Comparison of ENCODE assay signal across 9 mouse cellular contexts in the genomic region with DNA sequence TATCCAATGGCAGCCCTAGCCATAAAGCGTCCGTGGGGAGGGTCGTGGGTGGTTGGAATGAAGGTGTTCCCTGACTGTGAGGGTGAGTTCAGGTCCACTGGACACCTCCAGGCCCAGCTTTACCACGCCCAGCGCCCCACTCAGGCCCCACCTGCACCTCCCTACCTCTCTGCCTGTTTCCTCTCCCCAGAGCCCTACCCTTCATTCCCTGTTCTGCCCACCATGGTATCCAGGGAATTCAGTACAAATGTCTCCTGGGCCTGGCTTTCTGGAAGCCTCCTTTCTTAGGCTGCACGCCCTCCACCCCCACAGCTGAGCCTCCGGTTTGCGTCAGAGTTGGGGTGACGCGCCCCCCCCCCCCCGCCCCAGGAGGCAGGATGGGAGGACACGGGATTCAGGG. TPM values are rescaled to one million over a fixed set of nuclear protein-coding genes. Genes with fewer than 3 reads are reported as not detected.
DNase-seq lines count a peak whose midpoint lies in the region; ATAC-seq lines count a peak whose summit lies in the region.
"Had no signal": no experiment of that assay in that cellular context is flagged by ENCODE, and none has a peak within 500 bp of the region (broad histone marks: within the 10 kb centered on the region; RNA-seq: fewer than 3 reads in every experiment).

No protein-coding gene starts in this region.

- no peak for DNase-seq in kidney, adult 18-20 months
- no peak for DNase-seq in embryonic facial prominence, embryonic 10.5 days (ENCODE audit: low spot score)
- DNase-seq in spleen, adult 18-20 months, result no peak
- no peak for DNase-seq in spleen, adult 12 weeks (ENCODE audit: low spot score)
- no peak for DNase-seq in ovary, adult 18-20 months (ENCODE audit: low spot score)
- DNase-seq: lung, adult 2 months had no signal

- ATAC-seq in kidney, embryonic 14.5 days (ENCODE audit: low FRiP score, low TSS enrichment), result no peak
- ATAC-seq in hindbrain, embryonic 16.5 days, result peak; percentile 29
- peak; percentile 13 for ATAC-seq in midbrain, embryonic 16.5 days

- peaks cover 25% of the 10 kb centered on the region; the same call in 1 of the 2 replicates for H3K4me1 ChIP-seq in kidney, embryonic 14.5 days (ENCODE audit: control insufficient read depth, insufficient read depth, low read length)
- peaks cover 63% of the 10 kb centered on the region for H3K4me1 ChIP-seq in embryonic facial prominence, embryonic 10.5 days
- H3K4me1 ChIP-seq in hindbrain, embryonic 16.5 days (ENCODE audit: control insufficient read depth, insufficient read depth, low read depth, low read length), result peaks cover 36% of the 10 kb centered on the region
- peaks cover 43% of the 10 kb centered on the region for H3K4me1 ChIP-seq in midbrain, embryonic 16.5 days (ENCODE audit: control insufficient read depth, insufficient read depth, low read length)

- H3K27me3 ChIP-seq in kidney, embryonic 14.5 days (ENCODE audit: control insufficient read depth, insufficient read depth, low read length), result peaks cover 34% of the 10 kb centered on the region
- H3K27me3 ChIP-seq in embryonic facial prominence, embryonic 10.5 days (replicated peaks; ENCODE audit: low read depth, poor library complexity, severe bottlenecking), result peaks cover 74% of the 10 kb centered on the region
- no peaks in the 10 kb centered on the region for H3K27me3 ChIP-seq in hindbrain, embryonic 16.5 days (replicated peaks; ENCODE audit: control insufficient read depth, insufficient read depth, low read length)
- H3K27me3 ChIP-seq in midbrain, embryonic 16.5 days (ENCODE audit: control insufficient read depth, insufficient read depth, low read depth, low read length), result no peaks in the 10 kb centered on the region

- H3K4me3 ChIP-seq in kidney, embryonic 14.5 days (ENCODE audit: low read length), result peak overlapping the region; percentile 43
- H3K4me3 ChIP-seq in embryonic facial prominence, embryonic 10.5 days, result peak overlapping the region; percentile 65
- H3K4me3 ChIP-seq in hindbrain, embryonic 16.5 days (ENCODE audit: low read length), result peak overlapping the region; percentile 92
- H3K4me3 ChIP-seq in midbrain, embryonic 16.5 days (ENCODE audit: low read depth, low read length), result peak overlapping the region; percentile 90

- H3K36me3 ChIP-seq in kidney, embryonic 14.5 days (ENCODE audit: control insufficient read depth, insufficient read depth, low read length), result no peaks in the 10 kb centered on the region
- H3K36me3 ChIP-seq in embryonic facial prominence, embryonic 10.5 days (replicated peaks), result no peaks in the 10 kb centered on the region
- H3K36me3 ChIP-seq in hindbrain, embryonic 16.5 days (ENCODE audit: control insufficient read depth, insufficient read depth, low read length), result no peaks in the 10 kb centered on the region
- H3K36me3 ChIP-seq in midbrain, embryonic 16.5 days (ENCODE audit: control insufficient read depth, insufficient read depth, low read length), result no peaks in the 10 kb centered on the region

- WGBS in kidney, embryonic 14.5 days, result 6% methylated on average over 11 of the region's 12 CpGs
- WGBS in embryonic facial prominence, embryonic 10.5 days, result 9% methylated on average over 12 of the region's 12 CpGs
- 7% methylated on average over 12 of the region's 12 CpGs for WGBS in hindbrain, embryonic 16.5 days
- 9% methylated on average over 12 of the region's 12 CpGs for WGBS in midbrain, embryonic 16.5 days

- no peak overlapping the region for H3K9ac ChIP-seq in kidney, embryonic 14.5 days (ENCODE audit: low read depth, low read length)
- H3K9ac ChIP-seq in hindbrain, embryonic 16.5 days (ENCODE audit: low read depth, low read length), result peak overlapping the region; percentile 84
- H3K9ac ChIP-seq in midbrain, embryonic 16.5 days (ENCODE audit: low read depth, low read length), result peak overlapping the region; percentile 85

- peak overlapping the region; percentile 90 for H3K4me2 ChIP-seq in kidney, embryonic 14.5 days (replicated peaks; ENCODE audit: low read depth, low read length)
- peak overlapping the region; percentile 81 for H3K4me2 ChIP-seq in hindbrain, embryonic 16.5 days (ENCODE audit: low read length)
- H3K4me2 ChIP-seq in midbrain, embryonic 16.5 days (ENCODE audit: low read length), result peak overlapping the region; percentile 73

- H3K27ac ChIP-seq in kidney, embryonic 14.5 days (ENCODE audit: low read depth, low read length), result no peak overlapping the region
- peak overlapping the region; percentile 69 for H3K27ac ChIP-seq in embryonic facial prominence, embryonic 10.5 days (replicated peaks)
- H3K27ac ChIP-seq in hindbrain, embryonic 16.5 days (ENCODE audit: low read depth, low read length), result peak overlapping the region; percentile 94
- H3K27ac ChIP-seq in midbrain, embryonic 16.5 days (ENCODE audit: low read length), result peak overlapping the region; percentile 94

- H3K9me3 ChIP-seq in kidney, embryonic 14.5 days (ENCODE audit: control insufficient read depth, low read length), result no peaks in the 10 kb centered on the region
- H3K9me3 ChIP-seq in embryonic facial prominence, embryonic 10.5 days, result no peaks in the 10 kb centered on the region
- no peaks in the 10 kb centered on the region for H3K9me3 ChIP-seq in hindbrain, embryonic 16.5 days (ENCODE audit: control insufficient read depth, low read length)
- no peaks in the 10 kb centered on the region for H3K9me3 ChIP-seq in midbrain, embryonic 16.5 days (replicated peaks; ENCODE audit: control insufficient read depth, low read length, poor library complexity, severe bottlenecking)

RNA-seq across cellular contexts. Expression of gene Unc13a, which starts 1.4 kb away (rescaled TPM):
- 0.50 and 0.53 TPM in 2 replicates for polyA plus RNA-seq in kidney, embryonic 14.5 days (2014; fragmentation: Nextera tagmentation; extraction: Ambion mirVana)
- polyA plus RNA-seq in embryonic facial prominence, embryonic 10.5 days (2016; fragmentation: Nextera tagmentation; extraction: Ambion mirVana), result 2.2 TPM in 2 replicates
- 22.4 and 23.1 TPM in 2 replicates for polyA plus RNA-seq in hindbrain, embryonic 16.5 days (2015; fragmentation: Nextera tagmentation; extraction: Ambion mirVana)
- 23.5 and 29.0 TPM in 2 replicates for polyA plus RNA-seq in midbrain, embryonic 16.5 days (2015; fragmentation: Nextera tagmentation; extraction: Ambion mirVana)

RNA-seq across cellular contexts. Expression of gene Jak3, which starts 5.9 kb away (rescaled TPM):
- 3.0 and 5.2 TPM in 2 replicates for polyA plus RNA-seq in kidney, embryonic 14.5 days (2014; fragmentation: Nextera tagmentation; extraction: Ambion mirVana)
- polyA plus RNA-seq in embryonic facial prominence, embryonic 10.5 days (2016; fragmentation: Nextera tagmentation; extraction: Ambion mirVana), result 3.6 and 4.0 TPM in 2 replicates
- 7.3 and 8.1 TPM in 2 replicates for polyA plus RNA-seq in hindbrain, embryonic 16.5 days (2015; fragmentation: Nextera tagmentation; extraction: Ambion mirVana)
- polyA plus RNA-seq in midbrain, embryonic 16.5 days (2015; fragmentation: Nextera tagmentation; extraction: Ambion mirVana), result 4.7 and 5.4 TPM in 2 replicates

RNA-seq across cellular contexts. Expression of gene Insl3, which starts 18.8 kb away (rescaled TPM):
- 1.2 TPM in 1 of 2 replicates, not detected in the other for polyA plus RNA-seq in kidney, embryonic 14.5 days (2014; fragmentation: Nextera tagmentation; extraction: Ambion mirVana)
- 0.55 TPM in 1 of 2 replicates, not detected in the other for polyA plus RNA-seq in embryonic facial prominence, embryonic 10.5 days (2016; fragmentation: Nextera tagmentation; extraction: Ambion mirVana)
- polyA plus RNA-seq in hindbrain, embryonic 16.5 days (2015; fragmentation: Nextera tagmentation; extraction: Ambion mirVana), result 1.2 and 1.5 TPM in 2 replicates
- 1.4 TPM in 1 of 2 replicates, not detected in the other for polyA plus RNA-seq in midbrain, embryonic 16.5 days (2015; fragmentation: Nextera tagmentation; extraction: Ambion mirVana)

RNA-seq across cellular contexts. Expression of gene B3gnt3, which starts 31.4 kb away (rescaled TPM):
- polyA plus RNA-seq in kidney, embryonic 14.5 days (2014; fragmentation: Nextera tagmentation; extraction: Ambion mirVana), result 1.1 and 1.6 TPM in 2 replicates
- polyA plus RNA-seq in embryonic facial prominence, embryonic 10.5 days (2016; fragmentation: Nextera tagmentation; extraction: Ambion mirVana), result 0.54 and 0.72 TPM in 2 replicates
- 0.44 and 0.62 TPM in 2 replicates for polyA plus RNA-seq in hindbrain, embryonic 16.5 days (2015; fragmentation: Nextera tagmentation; extraction: Ambion mirVana)
- polyA plus RNA-seq in midbrain, embryonic 16.5 days (2015; fragmentation: Nextera tagmentation; extraction: Ambion mirVana), result 0.20 and 0.50 TPM in 2 replicates

RNA-seq across cellular contexts. Expression of gene Fcho1, which starts 55.3 kb away (rescaled TPM):
- 5.5 and 6.5 TPM in 2 replicates for polyA plus RNA-seq in kidney, embryonic 14.5 days (2014; fragmentation: Nextera tagmentation; extraction: Ambion mirVana)
- 6.0 and 7.9 TPM in 2 replicates for polyA plus RNA-seq in embryonic facial prominence, embryonic 10.5 days (2016; fragmentation: Nextera tagmentation; extraction: Ambion mirVana)
- polyA plus RNA-seq in hindbrain, embryonic 16.5 days (2015; fragmentation: Nextera tagmentation; extraction: Ambion mirVana), result 78.6 and 89.5 TPM in 2 replicates
- 88.4 and 107 TPM in 2 replicates for polyA plus RNA-seq in midbrain, embryonic 16.5 days (2015; fragmentation: Nextera tagmentation; extraction: Ambion mirVana)
